Mouse (Mus musculus) gastrocnemius, adult 8-10 months (tissue): ENCODE data around the gene Thyn1. TPM values are rescaled to one million over a fixed set of nuclear protein-coding genes. Genes with fewer than 3 reads are reported as not detected.

Experiments used
- DNase-seq, 2 experiments: peaks; one replicate each; pipeline ENCODE4 v3.0.0; 2022; ENCODE audit warnings: low spot score in 2 of 2
- total RNA-seq, 4 experiments: library from RNA; stranded (reverse); gene quantifications; 2 replicates each; pipeline ENCODE4 v1.2.4; 2022

Thyn1 gene
- 10 to 100 TPM; 21.8 to 25.8 (median 23.2) TPM for total RNA-seq

GRCm38 (mm10) chr9:26999461-27000395 is at the start of gene Thyn1, which contains the start of gene Acad8:
Thyn1 (plus strand) TSS chr9:26999710.
Acad8 (minus strand) TSS chr9:26999566.
- peak; percentile 93 to 94 for DNase-seq

DNA sequence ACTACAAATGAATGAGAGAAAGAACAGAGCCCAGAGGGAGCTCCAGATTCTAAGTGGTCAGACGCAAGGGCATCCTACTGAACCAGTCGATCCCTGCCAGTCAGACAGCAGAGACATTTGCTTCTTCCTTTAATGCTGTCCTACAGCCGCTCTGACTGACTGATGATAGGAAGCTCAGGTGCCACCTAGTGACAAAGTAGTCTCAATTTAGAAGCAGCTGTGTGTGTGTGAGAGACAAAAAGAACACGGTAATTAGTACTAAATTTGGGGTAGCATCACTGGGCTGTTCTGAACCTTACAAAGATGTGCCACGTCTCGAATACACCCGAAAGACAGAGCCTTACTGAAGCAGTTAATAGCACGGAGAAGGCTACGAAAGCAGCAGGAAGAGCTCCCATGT is 21.8 kb upstream of the Thyn1 start:
- no peak for DNase-seq

GRCm38 (mm10) chr9:26978776-26979175 is 20.7 kb upstream of the Thyn1 start:
- DNase-seq, result no peak

GRCm38 (mm10) chr9:26985090-26985613 is 14.4 kb upstream of the Thyn1 start:
- DNase-seq, result no peak

GRCm38 (mm10) chr9:26985668-26986277 is 13.7 kb upstream of the Thyn1 start:
- no peak for DNase-seq

DNA sequence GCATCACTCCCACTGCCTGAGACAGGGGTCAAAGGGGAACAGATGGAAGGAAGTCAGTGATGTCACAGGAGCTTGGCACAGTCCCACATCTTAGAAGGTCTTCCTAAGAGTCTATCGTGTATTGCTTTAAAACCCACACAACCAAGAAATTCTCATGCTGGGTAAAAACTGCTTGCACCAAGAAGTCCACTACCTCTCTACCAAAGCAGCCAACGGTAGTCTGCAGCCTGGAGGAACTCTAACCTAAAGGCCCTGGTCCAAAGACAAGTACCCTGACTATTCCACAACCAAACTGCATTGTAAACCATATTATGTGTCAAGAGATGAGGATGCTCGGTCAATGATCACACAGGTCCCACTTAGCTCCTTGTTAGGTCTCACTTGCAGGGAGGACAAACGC is 9.3 kb upstream of the Thyn1 start:
- no peak for DNase-seq

DNA sequence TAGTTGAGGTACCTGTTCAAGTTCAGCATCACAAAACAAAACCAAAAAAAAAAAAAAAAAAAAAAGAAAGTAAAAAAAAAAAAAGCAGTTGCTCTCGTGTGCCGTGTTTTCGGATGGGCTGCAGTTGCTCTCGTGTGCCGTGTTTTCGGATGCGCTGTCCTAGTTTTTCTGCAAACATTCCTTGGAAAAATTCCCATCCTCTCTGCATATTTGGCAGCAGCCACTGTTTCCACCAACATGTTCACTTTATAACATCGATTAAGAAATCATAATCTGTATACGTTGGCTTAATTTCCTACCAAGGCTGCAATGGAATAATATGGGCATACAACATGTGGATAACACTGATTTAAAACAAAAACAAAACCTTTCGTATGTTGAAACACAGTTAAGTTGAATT is 6.4 kb upstream of the Thyn1 start:
- no peak for DNase-seq

DNA sequence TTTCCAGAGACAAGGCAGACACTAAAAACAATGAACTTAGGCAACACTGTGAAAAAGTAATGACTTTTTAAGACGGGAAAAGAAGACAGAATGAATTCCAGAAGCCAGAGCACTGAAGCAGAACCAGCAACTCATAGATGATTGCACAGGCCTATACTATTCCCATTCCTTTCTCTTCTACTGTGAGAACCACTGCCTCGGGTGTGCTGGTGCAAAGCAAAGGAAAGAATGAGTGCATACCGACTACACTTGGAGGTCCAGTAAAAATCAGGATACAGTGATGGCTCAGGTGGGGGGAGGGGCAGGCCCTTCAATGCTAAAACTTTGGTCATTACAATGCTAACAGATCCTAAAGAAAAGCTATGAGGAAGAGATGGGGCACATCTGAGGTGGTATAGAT is 5.6 kb upstream of the Thyn1 start:
- DNase-seq, result no peak

- DNase-seq, result no peak
Measured at GRCm38 (mm10) chr9:26997062-26997461, 2.4 kb upstream of the Thyn1 start.

DNA sequence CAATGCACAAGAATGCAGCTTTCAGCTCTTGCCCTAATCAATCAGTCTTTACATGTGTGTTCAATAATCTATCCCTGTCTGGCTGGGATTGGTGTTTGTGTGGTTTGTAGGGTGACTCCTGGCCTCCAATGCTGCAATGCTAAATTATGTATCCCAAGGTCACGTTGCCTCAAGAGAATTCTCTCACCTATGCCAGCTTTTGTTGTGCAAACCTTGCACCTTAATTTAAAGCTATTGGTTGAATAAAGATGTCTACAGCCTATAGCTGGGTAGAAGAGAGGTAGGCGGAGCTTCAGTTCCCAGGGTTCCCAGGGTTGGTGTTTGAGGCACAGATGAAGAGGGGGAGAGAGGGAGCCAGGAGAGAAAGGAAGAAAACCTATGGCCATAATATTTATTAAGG is 2.0 kb upstream of the Thyn1 start:
- no peak for DNase-seq

DNA sequence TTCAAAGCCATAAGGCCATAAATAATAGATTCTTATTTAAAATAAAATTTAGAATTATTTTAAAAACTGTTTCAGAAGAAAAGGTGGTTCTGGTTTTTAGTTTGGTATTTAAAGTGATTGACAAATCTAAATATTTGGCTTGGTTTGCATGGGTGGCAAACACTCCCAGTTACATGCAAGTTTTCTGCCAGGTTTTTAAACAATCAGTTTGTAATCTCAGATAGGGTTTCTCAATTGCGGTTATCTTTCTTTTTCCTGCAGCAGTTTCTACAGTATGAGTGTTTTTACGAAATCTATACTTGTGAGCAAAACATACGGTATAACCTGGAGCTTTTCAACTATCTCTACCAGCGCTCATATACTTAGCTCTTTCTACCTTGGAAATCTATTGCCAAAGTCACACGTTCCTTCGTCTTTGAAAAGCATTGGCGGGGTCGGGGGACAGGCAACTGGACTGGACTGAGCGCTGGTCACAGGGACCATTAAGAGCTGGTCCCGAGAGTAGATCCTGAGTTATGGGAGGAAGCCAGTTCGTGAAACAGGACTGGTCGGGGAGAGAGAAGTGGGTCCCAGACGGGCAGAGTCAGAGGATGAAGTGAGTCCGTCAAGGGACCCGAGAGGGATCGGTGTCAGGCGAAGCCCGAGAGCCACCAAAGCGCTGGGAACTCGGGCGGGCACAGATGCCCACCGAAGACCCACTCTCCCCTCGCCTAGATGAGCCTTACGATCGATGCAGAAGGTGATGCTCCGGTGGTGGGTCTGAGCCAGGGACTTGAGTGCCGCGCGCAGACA is 645 bp upstream of the Thyn1 start:
- no peak for DNase-seq

- no peak for DNase-seq
Measured at GRCm38 (mm10) chr9:27005231-27005630, 5.7 kb downstream of the Thyn1 start.

GRCm38 (mm10) chr9:27005933-27006332 is 6.4 kb downstream of the Thyn1 start:
- no peak for DNase-seq

- no peak for DNase-seq
Measured at GRCm38 (mm10) chr9:27006866-27007265, 7.4 kb downstream of the Thyn1 start.

- no peak for DNase-seq
Measured at GRCm38 (mm10) chr9:27009231-27009630, 9.7 kb downstream of the Thyn1 start.

GRCm38 (mm10) chr9:27011572-27011971 is 12.1 kb downstream of the Thyn1 start:
- no peak for DNase-seq

DNA sequence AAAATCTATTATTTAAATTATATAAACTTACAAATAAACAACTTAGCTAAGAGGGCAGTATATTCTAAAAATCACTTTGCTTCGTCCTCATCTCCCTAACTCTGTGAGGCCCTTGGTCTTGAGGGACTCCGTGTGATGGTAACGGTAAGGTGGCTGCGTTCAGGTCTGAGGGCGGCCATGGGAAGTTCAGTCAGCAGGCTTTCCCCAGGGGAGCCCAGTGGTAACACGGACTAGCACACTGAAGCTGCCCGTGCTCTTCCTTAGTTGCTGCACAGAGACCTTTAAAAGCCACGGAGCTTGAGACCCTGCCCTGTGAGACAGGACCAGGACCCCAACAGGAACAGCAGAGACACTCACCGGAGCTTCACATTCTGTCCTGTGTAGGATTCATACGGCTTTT is 19.5 kb downstream of the Thyn1 start:
- no peak for DNase-seq

DNA sequence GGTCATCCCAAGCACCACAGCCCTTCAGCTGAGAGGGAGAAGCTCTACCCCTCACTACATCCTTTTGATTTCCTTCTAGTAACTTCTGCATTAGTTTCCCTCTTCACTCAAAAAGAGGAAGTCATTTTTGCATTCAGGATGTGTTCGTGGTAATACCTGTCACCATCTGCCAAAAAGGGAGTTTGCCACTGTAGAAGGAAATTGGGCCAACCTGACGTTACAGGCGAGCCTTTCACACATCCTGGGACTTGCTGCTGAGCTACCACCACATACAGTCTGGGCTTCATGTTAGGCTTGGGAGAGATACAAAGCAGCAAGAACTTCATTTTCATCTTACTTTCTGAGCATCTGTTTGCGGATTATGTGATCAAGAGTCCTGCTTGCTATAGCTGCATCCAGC is 24.2 kb downstream of the Thyn1 start:
- no peak for DNase-seq

GRCm38 (mm10) chr9:27026708-27027107 is 27.2 kb downstream of the Thyn1 start:
- no peak for DNase-seq

GRCm38 (mm10) chr9:27029022-27029827 is 29.7 kb downstream of the Thyn1 start:
- DNase-seq, result peak in 1 of 2 experiments; percentile 11
